Mouse (Mus musculus) cortical plate, adult 2 months (tissue): Measurements from ENCODE around the gene Ifitm7.

Source experiments
- CTCF ChIP-seq: fragments of 200-500 bp; IDR thresholded peaks from 2 replicates; pipeline ENCODE4 v1.5.1; 2011; ENCODE audit warnings: mild to moderate bottlenecking, control low read depth, low read length; ENCODE audit not compliant: insufficient read depth; ENCODE audit errors: extremely low read depth
- POLR2A ChIP-seq: fragments of 200-500 bp; IDR thresholded peaks from 2 replicates; pipeline ENCODE4 v1.6.1; 2011; ENCODE audit warnings: mild to moderate bottlenecking, low read length, control low read depth; ENCODE audit not compliant: insufficient read depth; ENCODE audit errors: extremely low read depth

- TF ChIP-seq POLR2A (no peak), CTCF (no peak)
Measured at GRCm38 (mm10) chr16:13940847-13941395, 45.8 kb downstream of the Ifitm7 start.
